Mouse (Mus musculus): ENCODE results near the gene Uqcc1.
"Not testable (repeated sequence)": the region's sequence is repeated elsewhere in the genome, so short reads cannot be mapped to it uniquely, and the experiment has no call there.

Gene Uqcc1

GRCm38 (mm10) chr2:155939897-155940529, 9.9 kb upstream of the Uqcc1 start:
- no peak for DNase-seq (ENCODE audit: low read depth, low spot score)

DNA sequence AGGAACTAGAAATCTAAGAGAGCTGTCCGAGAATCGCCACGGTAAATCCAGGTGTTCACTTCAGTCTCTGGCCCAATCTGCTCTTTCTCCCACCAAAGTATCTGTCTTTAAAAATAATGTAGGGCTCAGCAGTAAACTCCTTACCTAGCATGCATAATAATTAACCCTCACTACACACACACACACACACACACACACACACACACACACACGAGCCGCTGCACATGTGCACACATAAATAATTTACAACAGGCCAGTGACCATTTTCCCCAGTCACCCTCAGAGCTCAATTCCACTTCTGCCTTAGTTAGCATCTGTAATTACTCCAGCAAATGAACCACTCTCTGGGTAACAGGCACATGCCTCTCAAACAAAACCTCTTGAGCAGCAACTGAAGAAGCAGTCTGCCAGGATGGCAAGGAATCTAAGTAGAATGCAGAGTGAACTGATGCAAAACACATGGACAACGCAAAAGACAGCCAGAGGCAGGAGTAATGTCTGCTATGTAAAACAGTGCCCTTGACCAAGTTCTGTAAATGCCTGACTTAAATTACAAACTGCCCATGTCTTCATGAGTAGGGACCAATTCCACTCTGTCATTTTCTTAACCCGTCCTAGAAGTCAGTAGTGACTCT, 1.3 kb downstream of the Uqcc1 start:
- DNase-seq (ENCODE audit: low read depth, low spot score) = no peak

DNA sequence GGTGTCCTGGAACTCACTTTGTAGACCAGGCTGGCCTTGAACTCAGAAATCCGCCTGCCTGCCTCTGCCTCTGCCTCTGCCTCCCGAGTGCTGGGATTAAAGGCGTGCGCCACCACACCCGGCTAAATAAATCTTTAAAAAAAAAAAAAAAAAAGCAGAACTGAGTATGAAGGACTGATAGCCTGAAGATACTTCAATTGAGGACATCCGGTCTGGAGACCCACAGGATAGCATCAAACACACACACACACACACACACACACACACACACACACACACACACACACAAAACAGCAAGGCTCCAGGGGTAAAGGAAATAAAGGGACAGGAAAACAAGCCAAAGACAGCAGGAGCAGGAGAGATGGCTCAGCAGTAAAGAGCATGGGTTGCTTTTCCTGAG, 4.9 kb downstream of the Uqcc1 start:
- not testable (repeated sequence) for DNase-seq (ENCODE audit: low read depth, low spot score)

DNA sequence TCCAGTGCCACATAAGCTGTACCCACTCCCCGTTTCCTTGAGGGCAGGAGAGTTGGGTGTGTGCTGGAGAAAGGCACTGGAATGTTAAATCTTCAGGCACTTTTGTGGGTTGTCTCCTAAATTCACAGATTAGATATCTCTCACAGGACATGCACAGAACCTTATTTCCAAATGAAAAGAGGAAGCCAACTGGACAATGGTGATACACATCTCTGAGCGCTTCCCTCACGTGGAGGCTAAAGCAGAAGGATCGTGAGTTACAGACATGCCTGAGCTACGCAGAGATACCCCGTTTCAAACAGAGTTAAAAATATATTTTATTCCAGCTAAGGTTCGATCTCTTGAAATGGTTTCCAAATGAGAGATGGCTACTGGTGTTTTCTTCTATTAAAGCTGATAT, 7.0 kb downstream of the Uqcc1 start:
- DNase-seq (ENCODE audit: low read depth, low spot score) = no peak

DNA sequence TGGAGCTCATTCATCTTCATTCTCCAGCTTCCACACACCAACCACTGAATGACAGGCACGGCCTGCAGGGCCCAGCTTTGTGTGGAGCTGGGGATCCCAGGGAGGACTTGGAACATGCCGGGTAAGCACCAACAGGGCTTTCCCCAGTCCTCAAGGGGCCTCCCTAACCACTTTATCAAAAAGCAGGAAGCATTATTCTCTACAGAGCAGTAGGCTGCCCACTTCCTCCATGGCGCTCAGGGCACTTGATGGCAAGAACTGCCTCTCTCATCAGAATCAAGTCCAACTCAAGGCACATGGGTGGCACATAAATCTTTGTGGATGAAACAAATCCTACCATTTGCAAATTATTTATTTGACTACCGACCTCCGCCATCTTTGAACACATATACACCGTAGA, 15.4 kb downstream of the Uqcc1 start:
- DNase-seq (ENCODE audit: low read depth, low spot score) = no peak

DNA sequence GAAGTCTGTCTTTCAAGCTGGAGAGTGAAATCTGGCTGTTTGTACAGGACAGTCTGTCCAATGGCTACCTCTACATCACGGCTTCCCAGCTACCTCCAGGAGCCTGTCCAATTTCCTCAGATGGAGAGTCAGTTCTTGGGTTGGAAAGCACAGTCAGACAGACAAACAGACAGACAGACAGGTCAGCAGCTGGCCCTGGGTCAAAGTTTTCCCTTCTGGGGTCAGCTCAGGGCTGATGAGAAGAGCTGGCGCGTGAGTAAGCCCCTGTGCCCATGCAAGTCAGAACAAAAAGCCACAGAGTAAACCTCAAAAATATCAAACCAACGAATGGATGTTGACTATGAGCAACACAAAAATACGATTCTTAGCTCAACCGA, 26.5 kb downstream of the Uqcc1 start:
- no peak for DNase-seq (ENCODE audit: low read depth, low spot score)

- no peak for DNase-seq (ENCODE audit: low read depth, low spot score)
These were observed 27.0 kb downstream of the Uqcc1 start for GRCm38 (mm10) chr2:155902989-155903631.

DNA sequence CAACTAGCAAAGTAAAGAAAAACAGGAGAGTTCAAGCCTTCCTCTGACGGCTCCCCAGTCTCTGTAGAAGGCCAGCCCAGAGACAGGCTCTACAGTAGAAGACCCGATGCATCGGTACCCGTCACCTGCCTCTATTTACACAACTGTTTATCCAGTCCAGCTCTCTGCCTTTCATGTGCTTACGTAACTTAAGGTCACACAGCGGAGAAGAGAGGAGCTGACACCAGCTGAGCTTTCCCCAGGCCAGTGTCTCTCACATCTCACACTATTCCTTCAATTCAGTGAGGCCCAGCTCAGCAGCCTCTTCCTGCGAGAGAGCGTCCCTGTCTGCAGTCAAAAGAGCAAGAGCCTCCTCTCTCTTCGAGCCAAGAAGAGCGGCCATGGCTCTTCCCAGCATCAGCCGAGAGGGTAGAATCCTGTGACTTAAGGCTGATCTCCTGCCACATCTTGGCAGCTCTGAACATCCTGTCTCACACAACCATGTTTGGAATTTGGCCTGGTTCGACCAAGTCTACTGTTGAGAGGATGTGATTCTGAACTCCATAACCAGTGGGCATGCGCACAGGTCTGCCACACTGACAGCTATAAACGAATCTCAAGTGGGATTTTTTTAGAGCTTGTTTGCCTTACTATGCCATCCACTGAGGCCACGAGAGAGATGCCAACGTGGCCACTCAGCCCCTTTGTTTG, 34.9 kb downstream of the Uqcc1 start:
- DNase-seq (ENCODE audit: low read depth, low spot score) = no peak

GRCm38 (mm10) chr2:155894307-155895045, 35.6 kb downstream of the Uqcc1 start:
- no peak for DNase-seq (ENCODE audit: low read depth, low spot score)

- no peak for DNase-seq (ENCODE audit: low read depth, low spot score)
These were observed 43.3 kb downstream of the Uqcc1 start for GRCm38 (mm10) chr2:155886776-155887175.

DNA sequence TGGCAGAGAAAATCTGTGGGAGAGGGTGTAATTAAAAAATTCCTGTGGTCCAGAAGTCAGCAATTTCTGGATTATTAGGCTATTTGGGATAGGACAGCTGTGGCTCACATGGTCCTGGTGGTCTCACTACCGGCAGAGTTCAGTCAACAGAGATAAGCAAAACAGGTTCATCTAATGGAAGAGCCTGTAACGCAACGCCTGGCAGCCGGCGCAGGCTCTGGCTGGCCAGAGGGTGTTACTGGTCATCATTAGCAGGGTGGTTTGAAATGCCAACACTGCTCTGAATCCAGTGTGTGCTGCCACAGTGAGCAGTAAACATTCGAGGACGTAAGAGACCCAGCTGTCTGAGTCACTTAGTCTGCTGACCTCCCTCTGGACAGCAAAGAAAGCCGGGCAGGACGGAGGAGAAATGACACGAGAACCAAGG, 44.8 kb downstream of the Uqcc1 start:
- no peak for DNase-seq (ENCODE audit: low read depth, low spot score)

GRCm38 (mm10) chr2:155882087-155882486, 48.0 kb downstream of the Uqcc1 start:
- DNase-seq (ENCODE audit: low read depth, low spot score) = no peak

DNA sequence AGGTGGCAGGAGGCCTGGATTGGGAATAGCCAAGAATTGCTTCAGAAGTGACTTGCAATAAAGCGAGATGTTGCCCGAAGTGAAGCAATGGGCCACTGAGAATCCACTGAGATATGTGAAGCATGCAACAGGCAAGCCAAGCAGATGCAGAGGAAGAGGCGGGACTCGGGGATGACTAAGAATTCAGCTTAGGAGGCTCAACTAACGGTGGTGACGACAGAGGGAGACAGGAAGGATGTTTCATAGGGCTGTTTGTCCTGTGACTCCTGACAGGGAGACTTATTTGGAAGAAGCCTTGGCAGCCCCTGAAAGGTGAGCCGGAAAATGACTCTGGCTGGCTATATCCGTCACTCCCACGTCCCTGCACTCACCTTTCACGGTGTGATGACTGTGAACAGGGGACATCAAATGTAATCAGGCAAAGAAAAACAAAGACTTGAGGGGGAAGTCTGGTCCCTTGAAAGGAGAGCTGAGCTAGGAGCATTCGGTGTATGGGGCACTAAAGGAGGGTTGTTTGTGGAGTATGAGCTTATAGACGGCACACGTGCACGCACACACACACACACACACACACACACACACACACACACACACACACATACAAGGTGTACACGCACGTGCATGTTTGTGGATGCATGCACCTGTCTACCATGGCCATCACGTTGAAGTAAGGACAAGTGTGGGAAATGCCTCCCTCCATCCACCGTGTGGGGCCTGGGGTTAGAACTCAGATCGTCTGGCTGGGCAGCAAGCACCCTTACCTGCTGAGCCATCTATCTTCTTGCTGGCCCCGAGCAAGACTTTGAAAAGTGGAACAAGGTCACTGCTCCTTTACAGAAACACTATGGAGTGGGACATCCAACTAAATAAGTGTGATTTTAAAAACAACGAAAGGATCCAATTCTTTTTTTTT, 50.9 kb downstream of the Uqcc1 start:
- DNase-seq (ENCODE audit: low read depth, low spot score) = no peak

GRCm38 (mm10) chr2:155873636-155874035, 56.5 kb downstream of the Uqcc1 start:
- DNase-seq (ENCODE audit: low read depth, low spot score) = no peak

DNA sequence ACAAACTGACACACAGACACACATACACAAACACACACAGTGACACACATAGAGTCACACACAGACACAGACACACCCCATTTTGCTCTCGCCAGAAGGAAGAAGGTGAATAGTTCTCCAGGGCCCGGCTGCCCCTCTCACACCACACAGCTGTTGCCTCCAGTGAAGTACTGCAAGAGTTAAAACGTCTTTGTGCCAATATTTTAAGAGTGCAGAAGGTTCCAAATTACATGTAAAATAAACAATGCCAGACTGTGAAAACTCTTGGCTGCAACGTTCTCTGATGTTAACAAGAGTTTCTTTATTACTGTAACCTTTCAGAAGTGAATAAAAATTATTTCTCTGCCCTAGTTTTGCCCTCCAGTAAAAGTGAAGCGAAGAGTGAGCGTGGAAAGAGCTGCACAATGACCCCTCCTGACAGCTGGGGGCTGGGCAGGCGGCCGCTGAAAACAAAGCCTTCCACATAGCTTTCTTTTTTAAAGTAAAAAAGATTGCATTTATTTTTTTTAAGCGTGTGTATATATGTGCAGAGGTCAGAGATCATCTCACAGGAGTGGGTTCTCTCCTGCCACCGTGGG, 57.1 kb downstream of the Uqcc1 start:
- no peak for DNase-seq (ENCODE audit: low read depth, low spot score)

- no peak for DNase-seq (ENCODE audit: low read depth, low spot score)
These were observed 57.6 kb downstream of the Uqcc1 start for GRCm38 (mm10) chr2:155872486-155872885.

DNA sequence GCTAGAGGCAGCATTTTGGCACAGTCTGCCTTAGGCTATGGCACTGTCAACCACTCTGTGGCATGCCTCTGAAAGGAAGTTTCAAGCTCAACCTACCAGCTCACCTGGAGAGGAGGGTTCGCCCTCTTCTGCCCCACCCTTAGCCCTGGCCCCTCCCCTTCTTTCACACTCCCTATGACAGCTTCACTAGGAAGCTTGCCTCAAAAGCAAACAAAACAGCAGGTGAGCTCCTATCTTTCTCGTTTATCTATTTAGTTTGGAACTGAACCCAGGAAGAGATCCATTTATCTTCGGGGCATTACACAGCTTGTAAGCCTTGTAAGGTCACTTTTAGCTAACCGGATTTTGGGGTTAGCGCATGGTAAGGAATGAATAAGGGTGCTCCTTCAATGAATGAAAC, 60.3 kb downstream of the Uqcc1 start:
- DNase-seq (ENCODE audit: low read depth, low spot score) = no peak

- no peak for DNase-seq (ENCODE audit: low read depth, low spot score)
These were observed 61.8 kb downstream of the Uqcc1 start for GRCm38 (mm10) chr2:155868320-155868719.

GRCm38 (mm10) chr2:155863301-155863867, 66.7 kb downstream of the Uqcc1 start:
- no peak for DNase-seq (ENCODE audit: low read depth, low spot score)

Data from CD4-positive, CD25-positive, alpha-beta regulatory T cell, adult 2 months (primary cell).